Mouse (Mus musculus) olfactory bulb, adult 2 months (tissue): ENCODE data around the gene Pid1.

Experiments used
- CTCF ChIP-seq: fragments of 200-500 bp; IDR thresholded peaks from 2 replicates; pipeline ENCODE4 v1.5.1; 2012; ENCODE audit warnings: low read depth, mild to moderate bottlenecking, low read length, moderate library complexity; ENCODE audit not compliant: insufficient read depth
- POLR2A ChIP-seq: fragments of 200-500 bp; IDR thresholded peaks from 2 replicates; pipeline ENCODE4 v1.6.1; 2012; ENCODE audit warnings: mild to moderate bottlenecking, low read depth, low read length, moderate library complexity; ENCODE audit not compliant: insufficient read depth

DNA sequence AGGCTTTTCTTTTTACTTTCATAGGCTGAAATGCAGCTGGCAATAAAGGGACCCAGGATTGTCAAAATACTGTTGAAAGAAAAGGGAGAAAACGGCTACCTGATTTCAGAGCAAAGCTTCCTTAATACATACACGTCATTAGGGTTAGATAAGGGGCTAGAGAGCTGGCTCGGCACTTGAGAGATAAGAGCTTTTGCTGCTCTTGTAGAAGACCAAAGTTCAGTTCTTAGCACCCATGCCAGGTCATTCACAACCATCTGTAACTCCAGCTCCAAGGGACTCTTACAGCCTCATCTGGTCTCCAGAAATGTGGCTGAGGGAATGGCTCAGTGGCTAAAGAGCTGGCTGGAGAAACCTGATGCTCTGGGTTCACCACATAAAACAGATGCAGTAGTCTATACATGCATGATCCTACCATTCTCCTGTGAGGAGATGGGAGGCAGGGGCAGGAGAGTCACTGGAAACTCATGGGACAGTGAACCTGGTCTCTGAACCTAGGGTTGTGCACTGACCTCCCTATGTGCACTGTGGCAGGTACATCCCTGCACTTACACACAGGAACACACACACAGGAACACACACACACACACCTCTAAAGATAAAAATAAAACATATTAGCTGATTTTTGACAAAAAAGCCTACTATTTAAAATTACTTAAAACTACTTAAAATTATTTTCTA lies 16.0 kb downstream of the Pid1 start:
- TF ChIP-seq CTCF (no peak), POLR2A (no peak)
